16 mouse cellular contexts compared by ENCODE assay signal in genomic region chr7:100137038-100137437, GRCm38 (mm10). TPM values are rescaled to one million over a fixed set of nuclear protein-coding genes. Genes with fewer than 3 reads are reported as not detected.
A peak's percentile ranks its signal among the peaks of the same experiment; 100 is the strongest.
DNase-seq lines count a peak whose midpoint lies in the region; ATAC-seq and TF ChIP-seq lines count a peak whose summit lies in the region.
"Had no signal": no experiment of that assay in that cellular context is flagged by ENCODE, and none has a peak within 500 bp of the region (broad histone marks: within the 10 kb centered on the region; RNA-seq: fewer than 3 reads in every experiment).

No protein-coding gene starts in this region.

- H3K27ac ChIP-seq in liver, postnatal 0 days (ENCODE audit: low read depth): no peak overlapping the region
- no peak overlapping the region for H3K27ac ChIP-seq in liver, embryonic 12.5 days
- H3K27ac ChIP-seq: forebrain, embryonic 15.5 days; gastrocnemius, adult 2 months; heart, embryonic 13.5 days; liver, embryonic 13.5 days; neural tube, embryonic 15.5 days had no signal

- H3K36me3 ChIP-seq in liver, postnatal 0 days (replicated peaks; ENCODE audit: insufficient read depth, low read length): no peaks in the 10 kb centered on the region
- H3K36me3 ChIP-seq in liver, embryonic 12.5 days: no peaks in the 10 kb centered on the region
- H3K36me3 ChIP-seq: forebrain, embryonic 15.5 days; heart, embryonic 13.5 days; liver, embryonic 13.5 days; neural tube, embryonic 15.5 days had no signal

- peak; percentile 35; the same call in 1 of the 2 replicates for ATAC-seq in liver, postnatal 0 days
- ATAC-seq in liver, embryonic 12.5 days: no peak
- ATAC-seq: forebrain, embryonic 15.5 days; hindbrain, embryonic 16.5 days had no signal

- H3K9me3 ChIP-seq in liver, postnatal 0 days (ENCODE audit: low read length): no peaks in the 10 kb centered on the region
- H3K9me3 ChIP-seq in liver, embryonic 12.5 days (replicated peaks): no peaks in the 10 kb centered on the region
- H3K9me3 ChIP-seq: forebrain, embryonic 15.5 days; heart, embryonic 13.5 days; liver, embryonic 13.5 days; neural tube, embryonic 15.5 days had no signal

- TF ChIP-seq CTCF in liver, postnatal 0 days (IDR thresholded peaks at IDR 0.05; ENCODE audit: low read depth): no peak

- 42% methylated on average over 9 of the region's 9 CpGs for WGBS in liver, postnatal 0 days (ENCODE audit: insufficient replicate concordance)
- WGBS in liver, embryonic 12.5 days (ENCODE audit: insufficient replicate concordance): 37% methylated on average over 9 of the region's 9 CpGs

- H3K4me1 ChIP-seq in liver, postnatal 0 days (ENCODE audit: insufficient read depth): no peaks in the 10 kb centered on the region
- no peaks in the 10 kb centered on the region for H3K4me1 ChIP-seq in liver, embryonic 12.5 days
- H3K4me1 ChIP-seq: forebrain, embryonic 15.5 days; heart, embryonic 13.5 days; liver, embryonic 13.5 days; neural tube, embryonic 15.5 days had no signal

- no peaks in the 10 kb centered on the region for H3K27me3 ChIP-seq in liver, postnatal 0 days (ENCODE audit: insufficient read depth, low read length)
- H3K27me3 ChIP-seq in liver, embryonic 12.5 days (replicated peaks): peaks cover 16% of the 10 kb centered on the region; the same call in 1 of the 2 replicates
- H3K27me3 ChIP-seq: forebrain, embryonic 15.5 days; heart, embryonic 13.5 days; liver, embryonic 13.5 days; neural tube, embryonic 15.5 days had no signal

- intact Hi-C loops in heart, postnatal 14 days (cut with DNase I): no loop called here

- no peak overlapping the region for H3K4me3 ChIP-seq in liver, postnatal 0 days (ENCODE audit: low read depth, low read length)
- no peak overlapping the region for H3K4me3 ChIP-seq in liver, embryonic 12.5 days
- H3K4me3 ChIP-seq: forebrain, embryonic 15.5 days; gastrocnemius, adult 2 months; heart, embryonic 13.5 days; liver, embryonic 13.5 days; neural tube, embryonic 15.5 days had no signal

- no peak overlapping the region for H3K9ac ChIP-seq in liver, postnatal 0 days (replicated peaks)
- H3K9ac ChIP-seq in liver, embryonic 12.5 days: no peak overlapping the region
- H3K9ac ChIP-seq: forebrain, embryonic 15.5 days; heart, embryonic 13.5 days; liver, embryonic 13.5 days; neural tube, embryonic 15.5 days had no signal

- TF ChIP-seq EP300 in liver, postnatal 0 days (IDR thresholded peaks at IDR 0.05; ENCODE audit: low read depth): no peak

- no peak overlapping the region for H3K4me2 ChIP-seq in liver, postnatal 0 days (ENCODE audit: low read depth, low read length)
- no peak overlapping the region for H3K4me2 ChIP-seq in liver, embryonic 12.5 days
- H3K4me2 ChIP-seq: forebrain, embryonic 15.5 days; heart, embryonic 13.5 days; liver, embryonic 13.5 days; neural tube, embryonic 15.5 days had no signal

- peak; percentile 48 to 66 for DNase-seq in adrenal gland, adult (ENCODE audit: inconsistent age in 2 of 2, low spot score in 1 of 2)
- no peak for DNase-seq in adrenal gland, postnatal 4 days (ENCODE audit: low spot score in 2 of 2)
- DNase-seq in liver, postnatal 0 days: no peak
- peak; percentile 8 to 16 for DNase-seq in heart, postnatal 14 days
- DNase-seq in kidney, postnatal 4 days: peak; percentile 24 to 44
- no peak for DNase-seq in right cerebral cortex, postnatal 25 days
- no peak for DNase-seq in cerebellum, postnatal 25 days
- DNase-seq: cerebellum, adult 11 months; gastrocnemius, adult 2 months; liver, embryonic 13.5 days had no signal

RNA-seq across cellular contexts. Expression of gene Pold3, which starts 15.7 kb away (rescaled TPM):
- total RNA-seq in adrenal gland, postnatal 4 days (2021): 10 to 100 TPM; 45.8 to 48.8 TPM
- 17.2 and 21.8 TPM in 2 replicates for polyA plus RNA-seq in liver, postnatal 0 days (2015; fragmentation: Nextera tagmentation; extraction: Ambion mirVana)
- 72.3 and 73.6 TPM in 2 replicates for polyA plus RNA-seq in liver, embryonic 12.5 days (2016; fragmentation: Nextera tagmentation; extraction: Ambion mirVana)
- 10 to 100 TPM; 11.0 to 11.2 TPM for total RNA-seq in heart, postnatal 14 days (2021)

RNA-seq across cellular contexts. Expression of gene Lipt2, which starts 22.0 kb away (rescaled TPM):
- 1 to 10 TPM; 6.4 to 7.5 TPM for total RNA-seq in adrenal gland, postnatal 4 days (2021)
- 6.4 and 7.6 TPM in 2 replicates for polyA plus RNA-seq in liver, postnatal 0 days (2015; fragmentation: Nextera tagmentation; extraction: Ambion mirVana)
- polyA plus RNA-seq in liver, embryonic 12.5 days (2016; fragmentation: Nextera tagmentation; extraction: Ambion mirVana): 8.9 and 10.1 TPM in 2 replicates
- total RNA-seq in heart, postnatal 14 days (2021): 1 to 10 TPM; 3.4 to 3.9 TPM

RNA-seq across cellular contexts. Expression of gene Kcne3, which starts 39.3 kb away (rescaled TPM):
- 1 to 10 TPM in 1 of 2 experiments, under 1 TPM in 1; 0.79 to 2.2 TPM for total RNA-seq in adrenal gland, postnatal 4 days (2021)
- 1.4 and 1.6 TPM in 2 replicates for polyA plus RNA-seq in liver, postnatal 0 days (2015; fragmentation: Nextera tagmentation; extraction: Ambion mirVana)
- polyA plus RNA-seq in liver, embryonic 12.5 days (2016; fragmentation: Nextera tagmentation; extraction: Ambion mirVana): 3.4 and 4.4 TPM in 2 replicates
- under 1 TPM; 0.55 to 0.78 TPM for total RNA-seq in heart, postnatal 14 days (2021)
- total RNA-seq: left cerebral cortex, postnatal 14 days had no signal

Comparison
In these comparisons a context has a peak if more than half of its experiments do, and no peak if none do; other contexts are left out.
1. DNase-seq: peak in adrenal gland, adult (2 of 2), heart, postnatal 14 days (2 of 2) and kidney, postnatal 4 days (2 of 2); none in adrenal gland, postnatal 4 days (0 of 2), liver, postnatal 0 days (single experiment), right cerebral cortex, postnatal 25 days (single experiment) and cerebellum, postnatal 25 days (0 of 2).